Mouse (Mus musculus) lung, embryonic 15.5 days (tissue): Measurements from ENCODE around the gene Tyw1. TPM values are rescaled to one million over a fixed set of nuclear protein-coding genes. Genes with fewer than 3 reads are reported as not detected.

Experiments used
- ATAC-seq: fragments of 200-750 bp; cut with Nextera tagmentation; 2 replicates; pipeline ENCODE4 v1.8.0; 2017; ENCODE audit warnings: moderate number of reproducible peaks, borderline replicate concordance; ENCODE audit not compliant: low FRiP score, low TSS enrichment; ENCODE audit errors: extremely low read depth
- H3K27ac ChIP-seq: fragments of 300-500 bp; sonication (generic); 2 replicates; pipeline ENCODE4 v1.5.1; 2015; ENCODE audit warnings: moderate library complexity, mild to moderate bottlenecking, inconsistent platforms
- H3K27me3 ChIP-seq: fragments of 300-500 bp; sonication (generic); 2 replicates; pipeline ENCODE4 v1.6.1; 2015; ENCODE audit warnings: inconsistent platforms
- H3K36me3 ChIP-seq: fragments of 300-500 bp; sonication (generic); 2 replicates; pipeline ENCODE4 v1.6.1; 2015; ENCODE audit warnings: inconsistent platforms
- H3K4me1 ChIP-seq: fragments of 300-500 bp; sonication (generic); 2 replicates; pipeline ENCODE4 v1.6.1; 2015; ENCODE audit warnings: inconsistent platforms
- H3K4me2 ChIP-seq: fragments of 300-500 bp; sonication (generic); 2 replicates; pipeline ENCODE4 v1.6.1; 2015; ENCODE audit warnings: inconsistent platforms, mild to moderate bottlenecking, moderate library complexity
- H3K4me3 ChIP-seq: fragments of 300-500 bp; sonication (generic); 2 replicates; pipeline ENCODE4 v1.5.1; 2015; ENCODE audit warnings: mild to moderate bottlenecking, inconsistent platforms
- H3K9ac ChIP-seq: fragments of 300-500 bp; sonication (generic); 2 replicates; pipeline ENCODE4 v1.6.1; 2015; ENCODE audit warnings: inconsistent platforms
- H3K9me3 ChIP-seq: fragments of 300-500 bp; sonication (generic); 2 replicates; pipeline ENCODE4 v1.6.1; 2016; ENCODE audit warnings: inconsistent platforms
- WGBS: fragments of 180-500 bp; shearing (Covaris S2); methylation state at CpG from one replicate; pipeline ENCODE4 v1.1.7; 2015; 5-methylcytosine and 5-hydroxymethylcytosine counted together
- polyA plus RNA-seq: library from polyadenylated mRNA; unstranded; fragments of >200 nt; fragmentation: Nextera tagmentation; extraction: Ambion mirVana; gene quantifications from 2 replicates; pipeline ENCODE4 v1.2.1, GENCODE M21; 2015

Tyw1 gene
- polyA plus RNA-seq, 1 experiment from 2014 or later = 25.9 TPM

GRCm38 (mm10) chr5:130294598-130294997 is 39.2 kb downstream of the Tyw1 start:
- 77% methylated on average over 6 of the region's 6 CpGs for WGBS
- Histone ChIP-seq H3K27me3 (no peaks in the 10 kb centered on the region), H3K27ac (no peak overlapping the region), H3K36me3 (peaks cover 21% of the 10 kb centered on the region), H3K4me3 (no peak overlapping the region), H3K9ac (no peak overlapping the region), H3K4me1 (no peaks in the 10 kb centered on the region), H3K9me3 (no peaks in the 10 kb centered on the region), H3K4me2 (no peak overlapping the region)
- ATAC-seq = no peak

GRCm38 (mm10) chr5:130296071-130296470 is 40.7 kb downstream of the Tyw1 start:
- Histone ChIP-seq H3K27me3 (no peaks in the 10 kb centered on the region), H3K36me3 (peaks cover 12% of the 10 kb centered on the region; the same call in 1 of the 2 replicates), H3K4me3 (no peak overlapping the region), H3K9ac (no peak overlapping the region), H3K4me1 (no peaks in the 10 kb centered on the region), H3K4me2 (no peak overlapping the region), H3K27ac (no peak overlapping the region), H3K9me3 (no peaks in the 10 kb centered on the region)
- 86% methylated on average over 5 of the region's 5 CpGs for WGBS
- ATAC-seq = no peak

DNA sequence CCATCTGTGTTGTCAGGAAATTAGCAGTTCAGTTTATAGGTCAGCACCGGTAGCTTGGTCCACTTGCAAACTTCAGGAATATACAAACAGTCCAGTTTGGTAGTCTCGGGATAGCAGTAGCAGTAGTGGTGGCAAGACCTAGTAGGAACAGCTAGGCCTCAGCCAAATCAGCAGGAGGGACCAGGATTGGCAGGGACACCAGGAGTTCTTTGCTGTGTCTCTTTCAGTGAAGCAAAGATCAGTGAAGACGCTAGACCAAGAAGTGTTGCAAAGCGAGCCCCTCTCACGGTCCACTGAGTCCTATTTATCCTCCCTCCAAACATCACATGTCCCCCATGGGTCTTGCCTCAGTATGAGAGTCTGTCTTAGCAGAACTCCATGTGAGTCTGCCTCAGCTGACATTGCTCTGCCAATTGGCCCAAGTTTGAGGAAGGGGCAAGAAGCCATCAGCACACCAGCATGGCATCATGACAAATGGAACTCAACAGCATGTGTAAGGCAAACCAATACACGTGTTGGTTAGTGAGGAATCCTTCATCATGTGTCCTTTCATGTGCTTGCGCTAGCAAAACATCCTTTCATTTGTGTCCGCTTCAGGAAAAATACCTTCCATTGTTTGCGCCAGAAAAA is 43.5 kb downstream of the Tyw1 start:
- no peak for ATAC-seq
- H3K36me3 ChIP-seq = peaks cover 13% of the 10 kb centered on the region; the same call in 1 of the 2 replicates

GRCm38 (mm10) chr5:130299526-130299925 is 44.1 kb downstream of the Tyw1 start:
- no peak for ATAC-seq
- Histone ChIP-seq H3K9ac (no peak overlapping the region), H3K9me3 (no peaks in the 10 kb centered on the region), H3K4me2 (no peak overlapping the region), H3K27ac (no peak overlapping the region), H3K27me3 (no peaks in the 10 kb centered on the region), H3K4me1 (no peaks in the 10 kb centered on the region), H3K4me3 (no peak overlapping the region), H3K36me3 (peaks cover 18% of the 10 kb centered on the region; the same call in 1 of the 2 replicates)
- 93% methylated on average over 8 of the region's 8 CpGs for WGBS

More for the DNA sequence above, 43.5 kb downstream of the Tyw1 start:
- Histone ChIP-seq H3K9me3 (no peaks in the 10 kb centered on the region), H3K4me2 (no peak overlapping the region), H3K27me3 (no peaks in the 10 kb centered on the region), H3K4me1 (no peaks in the 10 kb centered on the region), H3K4me3 (no peak overlapping the region), H3K27ac (no peak overlapping the region), H3K9ac (no peak overlapping the region)
- WGBS = 91% methylated on average over 9 of the region's 9 CpGs

GRCm38 (mm10) chr5:130303611-130304010 is 48.2 kb downstream of the Tyw1 start:
- WGBS = 85% methylated on average over 6 of the region's 6 CpGs
- Histone ChIP-seq H3K27ac (no peak overlapping the region), H3K36me3 (peaks cover 15% of the 10 kb centered on the region; the same call in 1 of the 2 replicates), H3K9me3 (no peaks in the 10 kb centered on the region), H3K4me3 (no peak overlapping the region), H3K4me2 (no peak overlapping the region), H3K9ac (no peak overlapping the region), H3K27me3 (no peaks in the 10 kb centered on the region), H3K4me1 (no peaks in the 10 kb centered on the region)
- no peak for ATAC-seq

DNA sequence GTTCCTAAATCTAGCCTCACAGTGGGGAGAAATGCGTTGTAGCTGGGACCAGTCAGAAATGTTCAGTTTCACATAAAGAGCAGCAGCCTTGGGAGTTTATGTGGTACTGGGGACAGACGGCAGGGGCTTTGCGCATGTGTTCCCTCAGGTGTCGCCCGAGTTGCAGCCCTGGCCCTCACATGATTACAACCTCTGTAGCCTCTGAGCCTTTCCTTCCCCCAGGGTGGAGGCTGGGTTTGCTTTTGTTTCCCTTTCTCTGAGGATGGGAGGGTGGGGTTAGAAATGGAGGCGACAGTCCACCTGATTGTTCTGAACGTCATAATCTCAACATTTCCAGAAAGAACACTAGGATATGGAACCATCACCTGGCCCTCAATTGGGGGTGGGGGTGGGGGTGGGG is 52.5 kb downstream of the Tyw1 start:
- WGBS = 75% methylated on average over 7 of the region's 7 CpGs

DNA sequence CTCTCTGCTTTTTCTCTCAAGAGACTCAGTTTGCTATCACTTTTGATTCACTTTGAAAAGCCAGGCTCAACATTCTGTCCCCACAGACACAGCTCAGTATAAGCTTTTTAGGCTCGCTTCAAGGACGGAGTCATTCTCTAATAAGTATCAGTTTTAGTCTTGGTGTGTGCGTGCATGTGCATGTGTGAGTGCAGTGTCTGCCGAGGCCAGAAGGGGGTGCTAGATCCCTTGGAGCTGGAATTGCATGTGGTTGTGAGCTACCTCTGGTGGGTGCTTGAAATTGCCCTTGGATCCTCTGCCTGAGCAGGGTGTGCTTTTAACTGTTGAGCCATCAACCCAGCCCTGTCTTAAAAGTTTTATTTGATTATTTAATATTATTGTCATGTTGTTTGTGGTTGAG is 54.7 kb downstream of the Tyw1 start:
- Histone ChIP-seq H3K27me3 (no peaks in the 10 kb centered on the region), H3K9ac (no peak overlapping the region), H3K36me3 (peaks cover 11% of the 10 kb centered on the region; the same call in 1 of the 2 replicates), H3K9me3 (no peaks in the 10 kb centered on the region), H3K4me1 (peaks cover 14% of the 10 kb centered on the region), H3K27ac (no peak overlapping the region), H3K4me2 (no peak overlapping the region), H3K4me3 (no peak overlapping the region)
- no peak for ATAC-seq
- WGBS = 93% methylated on average over 4 of the region's 4 CpGs

More for the DNA sequence above, 52.5 kb downstream of the Tyw1 start:
- no peak overlapping the region for H3K27ac ChIP-seq
- no peak overlapping the region for H3K4me3 ChIP-seq
- H3K9ac ChIP-seq = no peak overlapping the region
- H3K9me3 ChIP-seq = no peaks in the 10 kb centered on the region
- ATAC-seq = no peak
- H3K4me1 ChIP-seq = peaks cover 14% of the 10 kb centered on the region
- no peaks in the 10 kb centered on the region for H3K27me3 ChIP-seq
- H3K4me2 ChIP-seq = no peak overlapping the region
- peaks cover 19% of the 10 kb centered on the region; the same call in 1 of the 2 replicates for H3K36me3 ChIP-seq

- Histone ChIP-seq H3K36me3 (peaks cover 11% of the 10 kb centered on the region; the same call in 1 of the 2 replicates), H3K27me3 (no peaks in the 10 kb centered on the region), H3K4me1 (peaks cover 14% of the 10 kb centered on the region), H3K4me3 (no peak overlapping the region), H3K9me3 (no peaks in the 10 kb centered on the region), H3K4me2 (no peak overlapping the region), H3K9ac (no peak overlapping the region), H3K27ac (no peak overlapping the region)
- 21% methylated on average over 7 of the region's 7 CpGs for WGBS
- peak; percentile 88 for ATAC-seq
Observed at GRCm38 (mm10) chr5:130310827-130311226, 55.4 kb downstream of the Tyw1 start.

DNA sequence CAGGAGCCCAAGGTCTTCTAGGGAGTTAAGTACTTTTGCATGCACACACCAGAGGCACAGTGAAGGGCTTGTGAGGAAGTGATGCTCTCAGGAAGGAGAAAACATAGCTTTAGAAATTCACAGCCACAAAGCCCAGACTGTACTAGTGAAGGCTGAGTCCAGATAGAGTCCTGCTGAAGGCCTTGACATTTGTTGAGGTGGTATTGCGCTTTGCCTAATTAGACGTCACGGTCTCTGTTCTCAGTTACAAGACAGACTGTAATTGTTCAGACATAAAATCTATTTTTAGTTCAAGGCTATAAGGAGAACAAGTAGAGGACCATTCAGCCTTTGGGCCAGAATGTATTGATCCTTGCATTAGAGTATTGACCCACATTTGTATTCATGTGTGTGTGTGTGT is 58.1 kb downstream of the Tyw1 start:
- no peaks in the 10 kb centered on the region for H3K27me3 ChIP-seq
- peaks cover 9% of the 10 kb centered on the region; the same call in 1 of the 2 replicates for H3K36me3 ChIP-seq
- 93% methylated on average over 3 of the region's 3 CpGs for WGBS
- no peaks in the 10 kb centered on the region for H3K9me3 ChIP-seq
- no peak for ATAC-seq
- H3K27ac ChIP-seq = no peak overlapping the region
- no peak overlapping the region for H3K4me3 ChIP-seq
- no peak overlapping the region for H3K9ac ChIP-seq
- H3K4me2 ChIP-seq = no peak overlapping the region
- H3K4me1 ChIP-seq = peaks cover 19% of the 10 kb centered on the region

- Histone ChIP-seq H3K27ac (no peak overlapping the region), H3K9me3 (no peaks in the 10 kb centered on the region), H3K36me3 (peaks cover 9% of the 10 kb centered on the region; the same call in 1 of the 2 replicates), H3K4me2 (no peak overlapping the region), H3K9ac (no peak overlapping the region), H3K4me1 (peaks cover 19% of the 10 kb centered on the region), H3K4me3 (no peak overlapping the region), H3K27me3 (no peaks in the 10 kb centered on the region)
- 98% methylated on average over 3 of the region's 3 CpGs for WGBS
- no peak for ATAC-seq
Observed at GRCm38 (mm10) chr5:130314926-130315325, 59.5 kb downstream of the Tyw1 start.

GRCm38 (mm10) chr5:130316321-130316720 is 60.9 kb downstream of the Tyw1 start:
- H3K4me3 ChIP-seq = no peak overlapping the region
- no peak overlapping the region for H3K27ac ChIP-seq
- no peak overlapping the region for H3K9ac ChIP-seq
- ATAC-seq = peak; percentile 73; the same call in 1 of the 2 replicates
- no peaks in the 10 kb centered on the region for H3K9me3 ChIP-seq
- WGBS = 64% methylated on average over 9 of the region's 9 CpGs
- H3K36me3 ChIP-seq = peaks cover 8% of the 10 kb centered on the region; the same call in 1 of the 2 replicates
- peaks cover 10% of the 10 kb centered on the region for H3K4me1 ChIP-seq
- H3K4me2 ChIP-seq = no peak overlapping the region
- no peaks in the 10 kb centered on the region for H3K27me3 ChIP-seq

- no peak overlapping the region for H3K9ac ChIP-seq
- no peak overlapping the region for H3K4me2 ChIP-seq
- 0 out of 2 replicates have a peak, but pooled peaks cover 11% of the 10 kb centered on the region for H3K4me1 ChIP-seq
- H3K27me3 ChIP-seq = no peaks in the 10 kb centered on the region
- no peak overlapping the region for H3K27ac ChIP-seq
- no peak for ATAC-seq
- peaks cover 4% of the 10 kb centered on the region; the same call in 1 of the 2 replicates for H3K36me3 ChIP-seq
- 90% methylated on average over 5 of the region's 5 CpGs for WGBS
- H3K9me3 ChIP-seq = 0 out of 2 replicates have a peak, but pooled peaks cover 2% of the 10 kb centered on the region
- H3K4me3 ChIP-seq = no peak overlapping the region
Observed at GRCm38 (mm10) chr5:130319783-130320182, 64.4 kb downstream of the Tyw1 start.
